Mouse (Mus musculus) left cerebral cortex, postnatal 14 days (tissue): ENCODE results near the gene Neu2. TPM values are rescaled to one million over a fixed set of nuclear protein-coding genes. Genes with fewer than 3 reads are reported as not detected.

ENCODE experiments used
- DNase-seq, 2 experiments: peaks; one replicate each; pipeline ENCODE4 v3.0.0; 2021 to 2022; ENCODE audit warnings: low spot score in 2 of 2, mixed read lengths in 1 of 2
- intact Hi-C: fragments of 180-260 bp; cut with DNase I; formaldehyde crosslinking; loops from one replicate; pipeline ENCODE4 v1.15.1; 2025
- total RNA-seq, 2 experiments: library from RNA; stranded (reverse); gene quantifications; 2 replicates each; pipeline ENCODE4 v1.2.3; 2021

Gene Neu2
- total RNA-seq, 2 experiments from 2014 or later: 3.4 to 3.5 TPM

- DNase-seq: no peak
- intact Hi-C loops: no loop called here
Measured at GRCm38 (mm10) chr1:87527191-87527590, 17.5 kb downstream of the Neu2 start.

GRCm38 (mm10) chr1:87532346-87532745 is 22.7 kb downstream of the Neu2 start:
- intact Hi-C loops: no loop called here
- DNase-seq: no peak

GRCm38 (mm10) chr1:87534118-87534517 is 24.4 kb downstream of the Neu2 start:
- intact Hi-C loops: no loop called here
- DNase-seq: peak in 1 of 2 experiments; percentile 54

- intact Hi-C loops: no loop called here
- DNase-seq: peak in 1 of 2 experiments; percentile 46
Measured at GRCm38 (mm10) chr1:87537008-87537407, 27.3 kb downstream of the Neu2 start.

GRCm38 (mm10) chr1:87541614-87542013 is 31.9 kb downstream of the Neu2 start:
- DNase-seq: peak; percentile 55 to 65
- intact Hi-C loops: no loop called here

- intact Hi-C loops: no loop called here
- DNase-seq: no peak
Measured at GRCm38 (mm10) chr1:87551008-87551407, 41.3 kb downstream of the Neu2 start.

GRCm38 (mm10) chr1:87553586-87553985 is 43.9 kb downstream of the Neu2 start:
- DNase-seq: no peak
- intact Hi-C loops: no loop called here

GRCm38 (mm10) chr1:87562967-87563366 is 53.3 kb downstream of the Neu2 start:
- intact Hi-C loops: no loop called here

GRCm38 (mm10) chr1:87565760-87566159 is 56.1 kb downstream of the Neu2 start:
- intact Hi-C loops: no loop called here

More at GRCm38 (mm10) chr1:87562967-87563366, 53.3 kb downstream of the Neu2 start:
- DNase-seq: no peak

GRCm38 (mm10) chr1:87568398-87568797 is 58.7 kb downstream of the Neu2 start:
- DNase-seq: no peak
- intact Hi-C loops: no loop called here

More at GRCm38 (mm10) chr1:87565760-87566159, 56.1 kb downstream of the Neu2 start:
- DNase-seq: no peak

GRCm38 (mm10) chr1:87573261-87573660 is 63.6 kb downstream of the Neu2 start:
- no peak for DNase-seq
- intact Hi-C loops: no loop called here

- no peak for DNase-seq
- intact Hi-C loops: no loop called here
Measured at GRCm38 (mm10) chr1:87573800-87574215, 64.1 kb downstream of the Neu2 start, which contains the start of gene Ngef. Gene Ngef (minus strand): TSS chr1:87573870.

GRCm38 (mm10) chr1:87574353-87574752 is 64.7 kb downstream of the Neu2 start:
- no peak for DNase-seq
- intact Hi-C loops: no loop called here

- DNase-seq: peak in 1 of 2 experiments; percentile 32
- intact Hi-C loops: no loop called here
Measured at GRCm38 (mm10) chr1:87574785-87575184, 65.1 kb downstream of the Neu2 start.

GRCm38 (mm10) chr1:87578965-87579364 is 69.3 kb downstream of the Neu2 start:
- intact Hi-C loops: no loop called here
- no peak for DNase-seq

GRCm38 (mm10) chr1:87580824-87581223 is 71.1 kb downstream of the Neu2 start:
- intact Hi-C loops: no loop called here
- DNase-seq: no peak

GRCm38 (mm10) chr1:87589162-87589561 is 79.5 kb downstream of the Neu2 start:
- intact Hi-C loops: no loop called here
- DNase-seq: peak; percentile 37 to 61

GRCm38 (mm10) chr1:87589980-87590379 is 80.3 kb downstream of the Neu2 start:
- DNase-seq: no peak
- intact Hi-C loops: no loop called here

GRCm38 (mm10) chr1:87594261-87594660 is 84.6 kb downstream of the Neu2 start:
- peak; percentile 49 to 63 for DNase-seq
- intact Hi-C loops: no loop called here

GRCm38 (mm10) chr1:87594671-87595070 is 85.0 kb downstream of the Neu2 start:
- intact Hi-C loops: no loop called here
- no peak for DNase-seq

- intact Hi-C loops: no loop called here
- DNase-seq: no peak
Measured at GRCm38 (mm10) chr1:87600533-87600932, 90.8 kb downstream of the Neu2 start.

- intact Hi-C loops: no loop called here
- DNase-seq: no peak
Measured at GRCm38 (mm10) chr1:87601801-87602200, 92.1 kb downstream of the Neu2 start.
